Mouse (Mus musculus) liver (tissue): ENCODE measurements around the gene Scn2b.

Experiments
- DNase-seq: peaks from one replicate; pipeline ENCODE4 v3.0.0-alpha.2; 2020; ENCODE audit warnings: mixed read lengths

The Scn2b gene

GRCm38 (mm10) chr9:45117741-45118431 is at the start of gene Scn2b:
Scn2b (plus strand) TSS chr9:45117782.
- DNase-seq = no peak

GRCm38 (mm10) chr9:45071800-45072199 is 45.8 kb upstream of the Scn2b start:
- DNase-seq = no peak

GRCm38 (mm10) chr9:45077859-45078258 is 39.7 kb upstream of the Scn2b start:
- no peak for DNase-seq

GRCm38 (mm10) chr9:45079011-45079410 is 38.6 kb upstream of the Scn2b start, which contains the start of gene Jaml:
Jaml (plus strand) TSS chr9:45079183.
- no peak for DNase-seq

GRCm38 (mm10) chr9:45083132-45083531 is 34.5 kb upstream of the Scn2b start:
- DNase-seq = no peak

- DNase-seq = no peak
Measured at GRCm38 (mm10) chr9:45084556-45084955, 33.0 kb upstream of the Scn2b start.

GRCm38 (mm10) chr9:45085741-45086690 is 31.6 kb upstream of the Scn2b start:
- DNase-seq = no peak

GRCm38 (mm10) chr9:45088040-45088439 is 29.5 kb upstream of the Scn2b start:
- DNase-seq = no peak

- DNase-seq = no peak
Measured at GRCm38 (mm10) chr9:45090811-45091210, 26.8 kb upstream of the Scn2b start.

- DNase-seq = no peak
Measured at GRCm38 (mm10) chr9:45092641-45093040, 24.9 kb upstream of the Scn2b start.

GRCm38 (mm10) chr9:45095149-45095937 is 22.2 kb upstream of the Scn2b start:
- DNase-seq = no peak

- DNase-seq = no peak
Measured at GRCm38 (mm10) chr9:45097877-45098276, 19.7 kb upstream of the Scn2b start.

- no peak for DNase-seq
Measured at GRCm38 (mm10) chr9:45098426-45098825, 19.2 kb upstream of the Scn2b start.

- DNase-seq = no peak
Measured at GRCm38 (mm10) chr9:45102528-45102927, 15.1 kb upstream of the Scn2b start.

- no peak for DNase-seq
Measured at GRCm38 (mm10) chr9:45103211-45103979, 14.2 kb upstream of the Scn2b start.

- DNase-seq = no peak
Measured at GRCm38 (mm10) chr9:45105596-45106374, 11.8 kb upstream of the Scn2b start.

- DNase-seq = peak; percentile 34
Measured at GRCm38 (mm10) chr9:45115706-45116105, 1.9 kb upstream of the Scn2b start.

GRCm38 (mm10) chr9:45116819-45117218 is 763 bp upstream of the Scn2b start:
- DNase-seq = no peak

GRCm38 (mm10) chr9:45118552-45118951 is 970 bp downstream of the Scn2b start:
- DNase-seq = no peak

- no peak for DNase-seq
Measured at GRCm38 (mm10) chr9:45119316-45119953, 1.9 kb downstream of the Scn2b start.
